ENCODE assay signal across 26 mouse cellular contexts in genomic region chr8:104350047-104350446, GRCm38 (mm10). TPM values are rescaled to one million over a fixed set of nuclear protein-coding genes. Genes with fewer than 3 reads are reported as not detected.
"Had no signal": no experiment of that assay in that cellular context is flagged by ENCODE, and none has a peak within 500 bp of the region (broad histone marks: within the 10 kb centered on the region; RNA-seq: fewer than 3 reads in every experiment).

No protein-coding gene starts in this region.

- H3K9me3 ChIP-seq: liver, embryonic 15.5 days; megakaryocyte, embryonic 14.5 days; midbrain, embryonic 13.5 days; midbrain, embryonic 15.5 days; neural tube, embryonic 12.5 days had no signal

- DNase-seq: liver, postnatal 0 days; lung, embryonic 14.5 days; lung, postnatal 14 days; lung, postnatal 36 days; right cerebral cortex, postnatal 14 days; thymus, adult 2 months; thymus, postnatal 25 days; thymus, postnatal 4 days had no signal

- H3K4me1 ChIP-seq: liver, embryonic 15.5 days; neural tube, embryonic 12.5 days had no signal

- H3K4me2 ChIP-seq: liver, embryonic 15.5 days; lung, embryonic 14.5 days; midbrain, embryonic 11.5 days; midbrain, embryonic 13.5 days; midbrain, embryonic 15.5 days; neural tube, embryonic 12.5 days had no signal

- H3K27ac ChIP-seq: liver, embryonic 15.5 days; macrophage; midbrain, embryonic 13.5 days; midbrain, embryonic 15.5 days; neural tube, embryonic 12.5 days had no signal

- H3K9ac ChIP-seq: liver, embryonic 15.5 days; liver, postnatal 0 days; lung, embryonic 14.5 days; midbrain, embryonic 13.5 days; midbrain, embryonic 15.5 days; neural tube, embryonic 12.5 days had no signal

- ATAC-seq: liver, postnatal 0 days; midbrain, embryonic 13.5 days; midbrain, embryonic 15.5 days had no signal

- H3K4me3 ChIP-seq: liver, embryonic 15.5 days; megakaryocyte, embryonic 14.5 days; midbrain, embryonic 13.5 days; midbrain, embryonic 15.5 days; neural tube, embryonic 12.5 days had no signal

- H3K36me3 ChIP-seq: midbrain, embryonic 15.5 days had no signal

- H3K27me3 ChIP-seq: liver, embryonic 15.5 days; megakaryocyte, embryonic 14.5 days; midbrain, embryonic 13.5 days; midbrain, embryonic 15.5 days; neural tube, embryonic 12.5 days had no signal

RNA-seq across cellular contexts. Expression of gene Cmtm2b, which starts 28.0 kb away (rescaled TPM):
- total RNA-seq: megakaryocyte progenitor cell, adult 5-6 weeks; midbrain, postnatal 0 days; monocyte, adult 5-6 weeks; neutrophil, adult 5-6 weeks had no signal
- polyA plus RNA-seq: liver, embryonic 15.5 days; liver, postnatal 0 days; lung, embryonic 14.5 days; lung, embryonic 16.5 days; macrophage; midbrain, embryonic 11.5 days; midbrain, embryonic 13.5 days; midbrain, embryonic 15.5 days; midbrain, postnatal 0 days; neural tube, embryonic 12.5 days; neural tube, embryonic 14.5 days; spleen, adult 2 months; stomach, embryonic 14.5 days; stomach, embryonic 16.5 days; thymus, adult 2 months; urinary bladder, adult 2 months had no signal

RNA-seq across cellular contexts. Expression of gene Gm11020, which starts 28.7 kb away (rescaled TPM):
- total RNA-seq: megakaryocyte progenitor cell, adult 5-6 weeks; midbrain, postnatal 0 days; monocyte, adult 5-6 weeks; neutrophil, adult 5-6 weeks had no signal
- polyA plus RNA-seq: liver, embryonic 15.5 days; liver, postnatal 0 days; lung, embryonic 14.5 days; lung, embryonic 16.5 days; macrophage; midbrain, embryonic 11.5 days; midbrain, embryonic 13.5 days; midbrain, embryonic 15.5 days; midbrain, postnatal 0 days; neural tube, embryonic 12.5 days; neural tube, embryonic 14.5 days; spleen, adult 2 months; stomach, embryonic 14.5 days; stomach, embryonic 16.5 days; testis, adult 2 months; thymus, adult 2 months; urinary bladder, adult 2 months had no signal

RNA-seq across cellular contexts. Expression of gene Cmtm1, which starts 40.1 kb away (rescaled TPM):
- total RNA-seq: megakaryocyte progenitor cell, adult 5-6 weeks; midbrain, postnatal 0 days; monocyte, adult 5-6 weeks; neutrophil, adult 5-6 weeks had no signal
- polyA plus RNA-seq: liver, embryonic 15.5 days; liver, postnatal 0 days; lung, embryonic 14.5 days; lung, embryonic 16.5 days; macrophage; midbrain, embryonic 11.5 days; midbrain, embryonic 13.5 days; midbrain, embryonic 15.5 days; midbrain, postnatal 0 days; neural tube, embryonic 12.5 days; neural tube, embryonic 14.5 days; spleen, adult 2 months; stomach, embryonic 14.5 days; stomach, embryonic 16.5 days; thymus, adult 2 months; urinary bladder, adult 2 months had no signal

RNA-seq across cellular contexts. Expression of gene Gm45711, which starts 40.2 kb away (rescaled TPM):
- total RNA-seq: megakaryocyte progenitor cell, adult 5-6 weeks; midbrain, postnatal 0 days; monocyte, adult 5-6 weeks; neutrophil, adult 5-6 weeks had no signal
- polyA plus RNA-seq: liver, embryonic 15.5 days; liver, postnatal 0 days; lung, embryonic 14.5 days; lung, embryonic 16.5 days; macrophage; midbrain, embryonic 11.5 days; midbrain, embryonic 13.5 days; midbrain, embryonic 15.5 days; midbrain, postnatal 0 days; neural tube, embryonic 12.5 days; neural tube, embryonic 14.5 days; spleen, adult 2 months; stomach, embryonic 14.5 days; stomach, embryonic 16.5 days; thymus, adult 2 months; urinary bladder, adult 2 months had no signal
